Mouse (Mus musculus): ENCODE results near the gene Hdac7. TPM values are rescaled to one million over a fixed set of nuclear protein-coding genes. Genes with fewer than 3 reads are reported as not detected.

Hdac7 gene
- polyA plus RNA-seq, 1 experiment from 2014 or later = 16.7 TPM

DNA sequence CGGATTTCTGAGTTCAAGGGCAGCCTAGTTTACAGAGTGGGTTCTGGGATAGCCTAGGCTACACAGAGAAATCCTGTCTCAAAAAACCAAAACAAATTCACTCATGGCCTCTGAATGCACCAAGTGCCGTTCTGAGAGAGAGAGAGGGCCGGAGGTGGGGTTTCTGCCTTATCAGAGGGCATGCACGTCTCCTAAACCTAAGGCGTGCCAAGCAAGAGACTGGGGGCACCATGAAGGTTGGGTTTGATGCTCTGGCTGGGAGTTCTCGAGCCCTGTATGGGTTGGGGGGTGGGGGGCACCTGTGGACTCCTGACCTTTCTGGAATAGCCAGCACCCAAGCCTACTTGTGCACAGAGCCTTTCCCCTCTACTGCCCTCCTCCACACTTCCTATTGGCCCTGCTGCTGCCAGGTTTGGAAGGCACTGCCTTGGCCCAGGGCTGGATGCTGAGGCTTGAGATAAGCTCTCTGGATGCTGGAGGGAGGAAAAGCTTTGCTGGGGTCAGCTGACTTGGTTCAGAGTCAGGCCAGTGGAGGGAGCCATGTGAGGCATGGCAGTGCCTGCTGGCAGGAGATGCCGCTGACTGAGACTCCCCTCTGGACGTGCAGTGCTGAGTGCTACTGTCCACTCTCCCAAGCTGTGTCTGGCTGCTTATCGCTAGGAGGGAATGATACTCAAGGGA lies 58.4 kb downstream of the Hdac7 start:
- no peak for ATAC-seq (ENCODE audit: low FRiP score)
- Histone ChIP-seq H3K4me2 (no peak overlapping the region), H3K9me3 (ENCODE audit: control insufficient read depth, low read length) (no peaks in the 10 kb centered on the region), H3K27ac (ENCODE audit: low read depth, low read length) (no peak overlapping the region), H3K9ac (ENCODE audit: low read length) (no peak overlapping the region), H3K36me3 (ENCODE audit: control insufficient read depth, insufficient read depth, low read length) (no peaks in the 10 kb centered on the region), H3K4me3 (ENCODE audit: low read depth, low read length) (no peak overlapping the region), H3K27me3 (ENCODE audit: control insufficient read depth, insufficient read depth, low read length) (peaks cover 4% of the 10 kb centered on the region), H3K4me1 (ENCODE audit: control insufficient read depth, insufficient read depth, low read length) (peaks cover 7% of the 10 kb centered on the region)
- DNase-seq (ENCODE audit: low spot score, missing footprints) = no peak
- 80% methylated on average over 9 of the region's 9 CpGs for WGBS

DNA sequence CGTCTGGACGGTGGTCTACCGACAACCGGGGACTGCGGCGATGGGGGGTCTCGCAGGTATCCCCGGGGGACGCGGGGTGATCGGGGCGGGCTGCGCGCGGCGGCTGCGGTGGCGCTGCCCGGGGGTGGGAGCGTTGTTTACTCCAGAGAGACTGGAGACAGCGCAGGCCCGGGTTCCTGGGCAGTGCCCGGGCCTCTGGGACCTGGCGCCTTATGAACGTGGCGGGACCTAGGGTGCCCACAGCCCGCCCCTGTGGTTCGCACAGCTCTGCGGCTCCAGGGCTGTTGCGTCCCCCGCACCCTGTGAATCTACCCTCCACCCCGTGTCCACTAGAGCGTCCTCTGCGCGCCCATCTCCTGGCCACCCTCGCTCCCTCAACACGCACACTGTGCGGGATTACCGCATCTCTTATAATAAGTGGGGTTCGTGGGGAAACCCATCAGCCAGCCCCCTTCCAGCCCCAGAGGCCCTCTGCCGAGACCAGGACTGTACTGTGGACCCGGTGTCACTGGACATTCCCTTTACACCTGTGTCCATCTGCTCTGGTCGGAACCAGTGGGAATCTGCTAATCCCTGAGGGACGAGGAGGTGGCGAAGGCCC lies 59.6 kb downstream of the Hdac7 start:
- Histone ChIP-seq H3K36me3 (ENCODE audit: control insufficient read depth, insufficient read depth, low read length) (no peaks in the 10 kb centered on the region), H3K27ac (ENCODE audit: low read depth, low read length) (no peak overlapping the region), H3K9ac (ENCODE audit: low read length) (peak overlapping the region; percentile 80), H3K27me3 (ENCODE audit: control insufficient read depth, insufficient read depth, low read length) (peaks cover 4% of the 10 kb centered on the region), H3K4me2 (peak overlapping the region; percentile 87), H3K9me3 (ENCODE audit: control insufficient read depth, low read length) (no peaks in the 10 kb centered on the region), H3K4me3 (ENCODE audit: low read depth, low read length) (peak overlapping the region; percentile 83), H3K4me1 (ENCODE audit: control insufficient read depth, insufficient read depth, low read length) (peaks cover 7% of the 10 kb centered on the region)
- peak; percentile 67 for ATAC-seq (ENCODE audit: low FRiP score)
- 5% methylated on average over 45 of the region's 45 CpGs for WGBS
- DNase-seq (ENCODE audit: low spot score, missing footprints) = peak; percentile 92

DNA sequence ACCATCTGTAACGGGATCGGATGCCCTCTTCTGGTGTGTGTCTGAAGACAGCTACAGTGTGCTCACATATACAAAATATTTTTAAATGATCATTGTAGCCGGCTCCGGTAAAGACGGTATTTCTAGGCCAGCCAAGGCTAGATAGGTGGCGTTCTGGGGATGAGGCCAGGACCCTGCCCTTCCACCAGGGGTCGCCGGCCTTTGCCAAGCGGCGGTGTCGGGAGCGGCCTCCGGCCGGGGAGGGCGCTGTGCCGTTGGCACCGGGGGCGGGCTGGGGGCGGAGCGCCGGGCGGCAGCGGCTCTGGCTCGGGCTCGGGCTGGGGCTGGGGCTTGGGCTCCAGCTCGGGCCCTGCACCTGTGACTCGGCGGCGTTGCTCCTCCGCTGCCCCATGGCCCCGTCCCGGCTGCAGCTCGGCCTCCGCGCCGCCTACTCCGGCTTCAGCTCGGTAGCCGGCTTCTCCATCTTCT lies 60.2 kb downstream of the Hdac7 start:
- Histone ChIP-seq H3K9ac (ENCODE audit: low read length) (peak overlapping the region; percentile 80), H3K27me3 (ENCODE audit: control insufficient read depth, insufficient read depth, low read length) (peaks cover 4% of the 10 kb centered on the region), H3K36me3 (ENCODE audit: control insufficient read depth, insufficient read depth, low read length) (no peaks in the 10 kb centered on the region), H3K4me3 (ENCODE audit: low read depth, low read length) (peak overlapping the region; percentile 83), H3K27ac (ENCODE audit: low read depth, low read length) (no peak overlapping the region), H3K9me3 (ENCODE audit: control insufficient read depth, low read length) (no peaks in the 10 kb centered on the region), H3K4me2 (peak overlapping the region; percentile 87), H3K4me1 (ENCODE audit: control insufficient read depth, insufficient read depth, low read length) (peaks cover 7% of the 10 kb centered on the region)
- 3% methylated on average over 32 of the region's 39 CpGs for WGBS
- DNase-seq (ENCODE audit: low spot score, missing footprints) (peak; percentile 97), ATAC-seq (ENCODE audit: low FRiP score) (peak; percentile 89)

DNA sequence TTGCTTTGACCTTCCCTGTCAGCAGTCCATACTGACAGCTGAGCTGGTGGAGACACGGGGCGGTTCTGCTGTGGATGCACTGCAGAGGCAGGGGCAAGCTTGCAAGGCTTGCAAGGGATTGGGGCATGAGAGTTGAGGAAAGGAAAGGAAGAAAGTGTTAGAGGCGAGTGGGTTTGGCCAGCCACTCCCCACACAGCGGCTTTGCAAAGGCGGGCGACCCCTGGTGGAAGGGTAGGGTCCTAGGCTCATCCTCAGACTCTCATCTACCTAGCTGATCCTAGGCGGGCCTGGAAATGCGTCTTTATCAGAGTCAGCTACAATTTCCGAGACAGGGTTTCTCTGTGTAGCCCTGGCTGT lies 61.6 kb downstream of the Hdac7 start:
- Histone ChIP-seq H3K4me3 (ENCODE audit: low read depth, low read length) (no peak overlapping the region), H3K9me3 (ENCODE audit: control insufficient read depth, low read length) (no peaks in the 10 kb centered on the region), H3K27me3 (ENCODE audit: control insufficient read depth, insufficient read depth, low read length) (peaks cover 4% of the 10 kb centered on the region), H3K4me2 (no peak overlapping the region), H3K4me1 (ENCODE audit: control insufficient read depth, insufficient read depth, low read length) (peaks cover 7% of the 10 kb centered on the region), H3K9ac (ENCODE audit: low read length) (no peak overlapping the region), H3K36me3 (ENCODE audit: control insufficient read depth, insufficient read depth, low read length) (no peaks in the 10 kb centered on the region), H3K27ac (ENCODE audit: low read depth, low read length) (no peak overlapping the region)
- no peak for ATAC-seq (ENCODE audit: low FRiP score)
- WGBS = 4% methylated on average over 9 of the region's 9 CpGs
- DNase-seq (ENCODE audit: low spot score, missing footprints) = peak; percentile 94

DNA sequence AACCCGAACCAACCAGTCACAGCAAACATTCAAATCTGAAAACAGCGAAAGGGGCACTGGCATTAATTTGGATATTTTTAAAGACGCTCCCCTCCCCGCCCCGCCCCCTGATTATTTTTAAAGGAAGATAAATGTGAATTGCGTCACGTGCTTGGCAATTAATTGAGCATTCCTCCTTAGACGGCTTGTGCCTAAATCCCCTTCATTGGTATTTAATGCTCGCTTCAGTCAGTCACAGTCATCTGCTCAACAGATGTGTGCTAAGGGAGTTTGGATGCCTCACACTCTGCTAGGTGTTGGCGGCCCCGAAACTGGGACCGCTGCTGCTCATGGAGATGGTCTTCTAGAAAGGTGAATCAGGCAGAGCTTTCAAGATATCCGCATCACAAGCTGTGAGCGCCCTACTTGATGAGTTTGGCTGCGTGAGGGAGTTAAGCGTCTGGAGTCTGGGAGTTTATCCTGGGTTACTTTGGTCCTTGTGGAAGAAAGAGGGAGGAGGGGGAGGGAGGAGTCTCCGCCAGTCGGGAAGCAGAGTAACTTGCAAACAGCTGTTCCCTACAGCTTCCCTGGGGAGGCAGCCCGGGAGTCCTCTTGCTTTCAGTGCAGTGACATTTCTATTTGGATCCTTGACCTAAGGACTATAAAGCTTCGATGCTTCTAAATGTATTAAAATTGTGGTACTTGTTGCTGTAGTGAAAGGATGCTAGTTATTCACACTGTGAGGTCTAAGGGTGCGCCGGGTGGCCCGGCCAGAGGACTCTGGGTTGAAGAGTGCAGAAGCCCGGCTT lies 62.1 kb downstream of the Hdac7 start:
- no peak overlapping the region for H3K27ac ChIP-seq (ENCODE audit: low read depth, low read length)
- 7% methylated on average over 24 of the region's 24 CpGs for WGBS
- H3K9ac ChIP-seq (ENCODE audit: low read length) = no peak overlapping the region
- ATAC-seq (ENCODE audit: low FRiP score) (no peak), DNase-seq (ENCODE audit: low spot score, missing footprints) (peak; percentile 94)
- no peak overlapping the region for H3K4me3 ChIP-seq (ENCODE audit: low read depth, low read length)
- H3K27me3 ChIP-seq (ENCODE audit: control insufficient read depth, insufficient read depth, low read length) = peaks cover 4% of the 10 kb centered on the region
- no peaks in the 10 kb centered on the region for H3K36me3 ChIP-seq (ENCODE audit: control insufficient read depth, insufficient read depth, low read length)
- H3K4me1 ChIP-seq (ENCODE audit: control insufficient read depth, insufficient read depth, low read length) = peaks cover 7% of the 10 kb centered on the region
- no peaks in the 10 kb centered on the region for H3K9me3 ChIP-seq (ENCODE audit: control insufficient read depth, low read length)
- peak overlapping the region; percentile 27; the same call in 1 of the 2 replicates for H3K4me2 ChIP-seq

DNA sequence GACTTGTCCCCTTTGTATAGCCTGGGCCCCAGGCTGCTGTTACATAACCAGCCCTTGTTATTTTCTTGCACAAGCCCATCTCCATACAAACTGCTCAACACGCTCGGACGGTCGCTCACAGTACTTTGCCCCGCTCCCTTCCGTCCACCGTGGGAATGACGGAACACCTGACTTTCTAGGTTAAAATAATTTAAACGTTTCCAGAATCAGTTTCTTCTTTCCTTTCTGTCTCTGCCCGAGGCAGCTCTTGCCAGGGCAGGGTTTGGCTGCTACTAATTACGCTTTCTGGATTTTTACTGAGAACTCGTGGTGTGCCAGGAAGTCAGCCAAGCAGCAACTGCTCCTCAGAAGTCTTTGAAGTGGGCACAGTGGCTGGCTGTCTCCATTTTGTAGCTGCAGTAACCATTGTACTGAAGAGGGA lies 63.7 kb downstream of the Hdac7 start:
- no peak for ATAC-seq (ENCODE audit: low FRiP score)
- H3K27ac ChIP-seq (ENCODE audit: low read depth, low read length) = no peak overlapping the region
- no peak for DNase-seq (ENCODE audit: low spot score, missing footprints)

DNA sequence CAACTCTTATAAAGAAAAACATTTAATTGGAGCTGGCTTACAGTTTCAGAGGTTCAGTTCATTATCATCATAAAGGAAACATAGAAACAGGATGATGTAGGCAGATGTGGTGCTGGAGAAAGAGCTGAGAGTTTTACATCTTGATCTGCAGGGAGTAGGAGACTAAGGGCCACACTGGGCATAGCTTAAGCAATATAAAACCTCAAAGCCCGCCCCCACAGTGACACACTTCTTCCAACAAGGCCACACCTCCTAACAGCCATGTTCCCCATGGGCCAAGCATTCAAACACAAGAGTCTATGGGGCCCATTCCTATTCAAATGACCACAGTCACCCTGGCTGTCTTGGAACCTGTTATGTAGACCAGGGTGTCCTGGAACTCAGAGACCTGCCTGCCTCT lies 64.7 kb downstream of the Hdac7 start:
- H3K27me3 ChIP-seq (ENCODE audit: control insufficient read depth, insufficient read depth, low read length) = peaks cover 4% of the 10 kb centered on the region
- H3K9ac ChIP-seq (ENCODE audit: low read length) = no peak overlapping the region
- 65% methylated on average over 1 of the region's 1 CpGs for WGBS
- no peak overlapping the region for H3K4me3 ChIP-seq (ENCODE audit: low read depth, low read length)
- H3K4me1 ChIP-seq (ENCODE audit: control insufficient read depth, insufficient read depth, low read length) = peaks cover 7% of the 10 kb centered on the region
- ATAC-seq (ENCODE audit: low FRiP score) = no peak
- H3K4me2 ChIP-seq = no peak overlapping the region
- H3K27ac ChIP-seq (ENCODE audit: low read depth, low read length) = no peak overlapping the region
- DNase-seq (ENCODE audit: low spot score, missing footprints) = no peak
- H3K9me3 ChIP-seq (ENCODE audit: control insufficient read depth, low read length) = no peaks in the 10 kb centered on the region
- H3K36me3 ChIP-seq (ENCODE audit: control insufficient read depth, insufficient read depth, low read length) = no peaks in the 10 kb centered on the region

More for the DNA sequence above, 63.7 kb downstream of the Hdac7 start:
- 73% methylated on average over 12 of the region's 12 CpGs for WGBS
- Histone ChIP-seq H3K27me3 (ENCODE audit: control insufficient read depth, insufficient read depth, low read length) (peaks cover 4% of the 10 kb centered on the region), H3K4me2 (no peak overlapping the region), H3K9me3 (ENCODE audit: control insufficient read depth, low read length) (no peaks in the 10 kb centered on the region), H3K9ac (ENCODE audit: low read length) (no peak overlapping the region), H3K4me3 (ENCODE audit: low read depth, low read length) (no peak overlapping the region), H3K4me1 (ENCODE audit: control insufficient read depth, insufficient read depth, low read length) (peaks cover 7% of the 10 kb centered on the region), H3K36me3 (ENCODE audit: control insufficient read depth, insufficient read depth, low read length) (no peaks in the 10 kb centered on the region)

DNA sequence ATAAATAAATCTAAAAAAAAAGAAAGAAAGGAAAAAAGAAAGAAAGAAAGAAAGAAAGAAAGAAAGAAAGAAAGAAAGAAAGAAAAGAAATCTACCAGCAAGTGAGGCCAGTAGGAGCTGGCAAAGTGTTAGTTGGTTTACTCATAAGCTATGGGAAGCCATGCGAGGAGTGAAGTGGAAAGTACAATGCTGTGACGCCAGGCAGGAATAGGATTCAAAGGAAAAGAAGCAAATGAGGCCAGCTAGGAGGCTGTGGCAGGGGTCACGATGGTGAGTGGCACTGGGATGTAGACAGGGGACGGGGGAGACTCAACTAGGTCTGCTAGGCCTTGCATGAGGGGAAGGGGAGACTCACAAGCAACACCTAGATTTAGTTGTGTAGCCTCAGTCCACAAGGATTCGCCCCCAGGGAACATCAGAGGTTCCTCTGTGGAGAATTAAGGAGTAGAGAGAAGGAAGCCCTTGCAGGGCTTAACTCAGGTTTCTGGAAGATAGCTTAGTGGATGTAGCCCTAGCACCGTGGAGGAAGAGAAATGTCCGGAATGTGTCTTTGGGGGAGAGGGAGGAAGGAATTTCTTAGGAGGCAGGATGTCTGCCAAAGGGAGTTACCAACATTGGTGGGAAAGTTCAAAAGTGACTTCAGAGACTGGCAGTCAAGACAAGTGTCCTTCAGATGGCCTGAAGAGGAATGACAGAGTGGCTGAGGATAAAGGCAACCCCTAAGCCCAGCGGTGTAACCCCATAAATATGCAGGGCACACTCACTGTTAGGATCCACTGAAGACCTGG lies 65.8 kb downstream of the Hdac7 start, which contains the start of gene Slc48a1:
Gene Slc48a1 (plus strand): TSS at position 210 of the 788 bp plus-strand sequence.
- WGBS = 75% methylated on average over 8 of the region's 8 CpGs
- Histone ChIP-seq H3K4me2 (no peak within 1 kb of the TSS), H3K36me3 (ENCODE audit: control insufficient read depth, insufficient read depth, low read length) (no peaks in the 10 kb centered on the region), H3K9ac (ENCODE audit: low read length) (no peak within 1 kb of the TSS), H3K9me3 (ENCODE audit: control insufficient read depth, low read length) (no peaks in the 10 kb centered on the region), H3K27ac (ENCODE audit: low read depth, low read length) (no peak within 1 kb of the TSS), H3K4me1 (ENCODE audit: control insufficient read depth, insufficient read depth, low read length) (peaks cover 7% of the 10 kb centered on the region; the same call in 1 of the 2 replicates), H3K4me3 (ENCODE audit: low read depth, low read length) (no peak within 1 kb of the TSS), H3K27me3 (ENCODE audit: control insufficient read depth, insufficient read depth, low read length) (peaks cover 4% of the 10 kb centered on the region)
- ATAC-seq (ENCODE audit: low FRiP score) (no peak), DNase-seq (ENCODE audit: low spot score, missing footprints) (no peak)
